Mouse (Mus musculus): ENCODE results near the gene Spp2. TPM values are rescaled to one million over a fixed set of nuclear protein-coding genes. Genes with fewer than 3 reads are reported as not detected.

Gene Spp2
- polyA plus RNA-seq, 1 experiment from 2014 or later: 0.37 TPM

DNA sequence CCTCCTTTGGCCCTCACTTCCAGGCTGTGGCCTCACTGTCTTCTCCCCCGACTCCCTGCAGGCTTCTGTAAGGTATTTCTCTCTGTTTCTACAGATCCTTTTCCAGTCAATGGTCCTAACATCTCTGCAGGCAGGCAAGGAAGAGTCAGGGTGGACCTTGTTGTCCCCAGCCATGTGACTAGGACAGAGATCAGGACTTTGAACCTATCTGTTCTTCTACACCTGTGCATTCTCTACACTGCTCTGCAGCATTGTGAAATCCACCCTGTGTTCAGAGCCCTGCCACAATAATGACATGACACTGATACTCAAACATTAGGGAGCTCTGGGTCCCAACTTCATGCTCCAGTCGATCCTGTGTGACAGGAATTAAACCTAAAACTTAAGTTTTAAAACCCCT is 12.2 kb downstream of the Spp2 start:
- no peaks in the 10 kb centered on the region for H3K9me3 ChIP-seq
- WGBS: 69% methylated on average over 2 of the region's 2 CpGs
- H3K36me3 ChIP-seq (replicated peaks): no peaks in the 10 kb centered on the region
- H3K27me3 ChIP-seq (replicated peaks; ENCODE audit: low read depth, poor library complexity, severe bottlenecking): no peaks in the 10 kb centered on the region
- H3K4me3 ChIP-seq: no peak overlapping the region
- H3K27ac ChIP-seq (replicated peaks): no peak overlapping the region
- H3K4me1 ChIP-seq: no peaks in the 10 kb centered on the region
- no peak for DNase-seq (ENCODE audit: low spot score)

DNA sequence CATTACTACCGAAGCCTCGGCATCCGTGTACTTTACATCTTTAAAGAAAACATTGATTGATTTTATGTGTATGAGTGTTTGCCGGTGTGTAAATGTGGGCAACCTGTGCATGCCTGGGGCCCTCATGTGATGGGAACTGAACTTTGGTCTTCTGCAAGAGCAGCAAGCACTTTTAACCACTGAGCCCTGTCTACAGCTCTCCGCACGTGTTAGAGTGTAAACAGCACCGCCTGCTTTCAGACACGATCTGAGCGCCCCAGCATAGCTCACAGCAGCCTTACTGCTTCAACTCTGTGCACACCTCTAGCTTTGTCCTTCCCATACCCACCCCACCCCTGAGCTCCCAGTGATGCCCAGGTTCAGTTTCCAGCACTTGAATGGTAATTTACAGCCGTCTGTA is 15.3 kb downstream of the Spp2 start:
- H3K27ac ChIP-seq (replicated peaks): no peak overlapping the region
- H3K9me3 ChIP-seq: no peaks in the 10 kb centered on the region
- no peak for DNase-seq (ENCODE audit: low spot score)
- H3K27me3 ChIP-seq (replicated peaks; ENCODE audit: low read depth, poor library complexity, severe bottlenecking): no peaks in the 10 kb centered on the region
- H3K36me3 ChIP-seq (replicated peaks): no peaks in the 10 kb centered on the region
- no peak overlapping the region for H3K4me3 ChIP-seq
- 89% methylated on average over 10 of the region's 10 CpGs for WGBS
- no peaks in the 10 kb centered on the region for H3K4me1 ChIP-seq

DNA sequence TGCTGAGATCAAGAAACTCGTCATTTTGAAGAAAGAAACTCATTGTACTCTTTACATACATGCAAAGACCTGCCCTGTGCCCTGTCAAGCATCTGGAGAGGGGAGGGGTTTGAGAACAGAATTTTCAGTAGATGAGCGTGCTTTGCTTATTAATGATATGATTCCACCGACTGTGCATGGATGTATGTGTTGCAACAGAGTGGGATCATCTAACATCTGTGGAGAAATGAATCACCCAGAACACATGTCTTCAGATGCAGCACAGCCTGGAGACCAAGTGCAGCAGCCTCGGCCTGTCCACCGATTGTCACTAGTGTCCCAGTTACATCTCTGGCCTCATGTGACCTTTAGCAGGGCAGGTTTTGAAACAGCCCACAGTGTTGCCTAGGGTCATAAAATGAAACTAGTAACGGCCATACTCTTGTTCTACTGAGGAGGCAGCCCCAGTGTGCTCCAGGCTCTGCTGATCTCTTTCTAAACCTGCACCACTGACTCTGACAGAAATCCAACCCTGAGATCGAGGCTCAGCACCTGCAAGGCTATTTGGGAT is 16.2 kb downstream of the Spp2 start:
- no peaks in the 10 kb centered on the region for H3K27me3 ChIP-seq (replicated peaks; ENCODE audit: low read depth, poor library complexity, severe bottlenecking)
- H3K27ac ChIP-seq (replicated peaks): no peak overlapping the region
- WGBS: 75% methylated on average over 7 of the region's 7 CpGs
- H3K4me1 ChIP-seq: 0 out of 2 replicates have a peak, but pooled peaks cover under 1% of the 10 kb centered on the region
- DNase-seq (ENCODE audit: low spot score): no peak
- H3K4me3 ChIP-seq: no peak overlapping the region
- H3K9me3 ChIP-seq: no peaks in the 10 kb centered on the region
- no peaks in the 10 kb centered on the region for H3K36me3 ChIP-seq (replicated peaks)

DNA sequence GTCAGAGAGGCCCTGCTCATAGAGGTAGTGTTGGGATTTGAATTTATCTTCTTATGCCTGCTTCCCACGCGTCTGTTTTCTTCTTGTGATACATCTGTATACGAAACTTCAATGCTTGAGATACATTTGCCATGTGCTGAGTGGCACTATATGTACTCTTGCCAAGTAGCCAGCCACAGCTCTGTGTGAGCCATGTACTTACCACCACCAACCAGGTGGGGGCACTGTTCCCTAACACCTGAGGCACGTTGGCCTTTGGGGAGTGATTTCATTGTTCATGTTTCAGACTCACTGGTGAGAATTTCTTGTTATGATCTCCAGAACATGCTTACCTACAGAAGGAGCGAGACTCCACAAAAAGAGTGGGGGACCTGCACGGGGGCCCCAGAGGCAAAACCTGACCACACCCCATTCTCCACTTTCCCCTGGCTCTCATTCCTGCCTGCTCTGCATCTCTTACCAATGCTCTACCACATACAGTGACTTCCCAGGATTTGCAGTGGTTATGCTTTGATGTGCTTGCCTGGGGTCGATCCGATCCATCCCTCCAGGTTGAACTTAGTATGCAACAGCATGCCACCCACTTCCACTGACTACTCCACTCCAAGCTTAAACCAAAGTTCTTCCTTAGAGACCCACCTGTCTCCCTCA is 18.0 kb downstream of the Spp2 start:
- Histone ChIP-seq H3K27ac (replicated peaks) (peak overlapping the region; percentile 52), H3K9me3 (no peaks in the 10 kb centered on the region), H3K4me3 (no peak overlapping the region), H3K27me3 (replicated peaks; ENCODE audit: low read depth, poor library complexity, severe bottlenecking) (no peaks in the 10 kb centered on the region), H3K36me3 (replicated peaks) (no peaks in the 10 kb centered on the region), H3K4me1 (peaks cover 19% of the 10 kb centered on the region)
- DNase-seq (ENCODE audit: low spot score): peak; percentile 86
- 25% methylated on average over 8 of the region's 8 CpGs for WGBS

DNA sequence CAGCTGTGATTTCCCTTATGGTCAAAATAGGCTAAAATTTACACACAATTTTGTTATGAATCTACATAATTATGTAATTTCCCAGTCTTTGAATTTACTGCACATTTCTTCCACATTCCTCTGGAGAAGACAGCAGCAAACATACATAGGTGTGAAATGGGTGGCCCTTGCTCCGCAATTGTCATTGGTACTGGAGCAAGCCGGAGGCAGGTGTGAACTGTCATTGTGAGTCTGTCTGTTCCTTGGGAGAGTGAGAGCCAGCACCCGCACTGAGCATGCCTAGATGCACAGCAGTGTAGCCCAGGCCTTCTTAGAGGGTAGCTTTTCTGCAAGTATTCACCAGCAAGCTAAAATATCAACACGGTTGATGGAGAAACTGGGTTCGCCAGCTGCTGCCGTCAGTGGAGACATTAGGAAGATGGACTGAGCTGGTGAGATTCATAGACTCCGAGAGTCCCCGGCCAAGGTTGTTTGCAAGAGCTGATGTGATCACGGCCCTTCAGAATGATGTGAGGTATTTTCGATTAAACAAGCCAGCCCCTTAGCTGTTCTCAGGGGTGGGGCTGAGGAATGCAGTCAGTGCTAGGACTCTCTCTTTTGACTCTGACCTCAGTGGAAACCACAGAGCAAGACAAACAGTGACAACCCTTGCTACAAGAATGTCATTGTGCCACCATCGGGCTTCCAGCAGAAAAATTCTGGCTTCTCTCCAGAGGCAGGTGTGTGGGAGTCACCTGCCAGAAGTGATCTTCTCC is 21.4 kb downstream of the Spp2 start:
- Histone ChIP-seq H3K9me3 (no peaks in the 10 kb centered on the region), H3K27me3 (replicated peaks; ENCODE audit: low read depth, poor library complexity, severe bottlenecking) (no peaks in the 10 kb centered on the region), H3K27ac (replicated peaks) (no peak overlapping the region), H3K4me1 (peaks cover 24% of the 10 kb centered on the region), H3K36me3 (replicated peaks) (no peaks in the 10 kb centered on the region), H3K4me3 (no peak overlapping the region)
- DNase-seq (ENCODE audit: low spot score): no peak
- WGBS: 85% methylated on average over 11 of the region's 11 CpGs

DNA sequence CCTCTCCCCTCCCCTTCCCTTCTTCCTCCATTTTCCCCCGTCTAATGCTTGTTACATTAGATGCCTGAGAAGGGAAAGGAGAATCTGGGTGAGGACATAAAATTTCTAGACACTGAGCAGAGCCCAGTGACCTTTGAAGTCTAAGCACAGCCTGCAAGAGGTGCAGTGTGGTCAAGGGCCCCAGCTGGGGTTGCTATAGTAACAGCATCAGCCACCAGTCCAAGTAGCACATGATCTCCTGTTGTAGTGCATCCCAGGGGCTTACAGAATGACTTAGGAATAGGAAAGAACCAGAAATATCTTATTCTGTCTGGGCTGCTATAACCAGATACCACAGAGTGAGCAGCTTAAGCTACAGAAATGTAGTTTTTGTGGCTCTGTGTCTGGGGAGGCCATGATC is 22.7 kb downstream of the Spp2 start:
- Histone ChIP-seq H3K27ac (replicated peaks) (no peak overlapping the region), H3K9me3 (no peaks in the 10 kb centered on the region), H3K27me3 (replicated peaks; ENCODE audit: low read depth, poor library complexity, severe bottlenecking) (no peaks in the 10 kb centered on the region), H3K36me3 (replicated peaks) (no peaks in the 10 kb centered on the region), H3K4me1 (peaks cover 24% of the 10 kb centered on the region), H3K4me3 (no peak overlapping the region)
- peak; percentile 14 for DNase-seq (ENCODE audit: low spot score)
- WGBS: 63% methylated on average over 1 of the region's 1 CpGs

DNA sequence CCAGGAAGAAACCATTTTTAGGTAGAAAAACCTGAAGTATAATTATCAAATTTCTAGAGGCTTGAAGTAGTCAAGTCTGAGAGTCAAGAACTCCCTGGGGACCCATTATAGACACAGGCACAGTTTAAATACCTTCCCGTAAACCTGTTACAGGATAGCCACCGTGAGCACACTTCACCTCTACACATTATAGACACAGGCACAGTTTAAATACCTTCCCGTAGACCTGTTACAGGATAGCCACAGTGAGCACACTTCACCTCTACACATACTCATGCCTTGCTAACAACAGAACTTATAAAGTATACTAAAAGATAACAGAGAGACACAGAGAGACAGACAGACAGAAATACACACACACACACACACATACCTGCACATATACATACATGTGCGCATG is 24.5 kb downstream of the Spp2 start:
- Histone ChIP-seq H3K4me1 (peaks cover 24% of the 10 kb centered on the region), H3K36me3 (replicated peaks) (no peaks in the 10 kb centered on the region), H3K9me3 (no peaks in the 10 kb centered on the region), H3K27me3 (replicated peaks; ENCODE audit: low read depth, poor library complexity, severe bottlenecking) (no peaks in the 10 kb centered on the region), H3K27ac (replicated peaks) (no peak overlapping the region), H3K4me3 (no peak overlapping the region)
- 77% methylated on average over 4 of the region's 4 CpGs for WGBS
- no peak for DNase-seq (ENCODE audit: low spot score)

DNA sequence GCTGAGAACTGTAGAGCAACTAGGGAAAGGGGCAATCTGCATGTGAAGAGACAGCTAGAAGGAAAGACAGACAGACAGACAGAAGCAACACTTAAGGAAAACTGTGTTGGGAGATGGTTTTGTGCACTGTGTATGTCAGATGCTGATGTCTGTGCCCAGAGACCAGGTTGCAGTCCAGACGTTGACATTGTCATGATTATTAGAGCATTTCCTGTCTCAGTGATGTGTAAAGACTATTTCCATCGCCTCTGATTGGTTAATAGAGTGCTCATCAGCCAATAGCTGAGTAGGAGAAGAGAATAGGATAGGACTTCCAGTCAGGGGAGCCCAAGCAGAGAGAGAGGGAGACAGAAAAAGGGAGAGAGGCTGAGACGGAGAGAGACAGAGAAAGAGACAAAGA is 25.8 kb downstream of the Spp2 start:
- DNase-seq (ENCODE audit: low spot score): no peak
- no peaks in the 10 kb centered on the region for H3K9me3 ChIP-seq
- WGBS: 53% methylated on average over 3 of the region's 3 CpGs
- peaks cover 24% of the 10 kb centered on the region for H3K4me1 ChIP-seq
- no peak overlapping the region for H3K4me3 ChIP-seq
- no peak overlapping the region for H3K27ac ChIP-seq (replicated peaks)
- H3K36me3 ChIP-seq (replicated peaks): no peaks in the 10 kb centered on the region
- H3K27me3 ChIP-seq (replicated peaks; ENCODE audit: low read depth, poor library complexity, severe bottlenecking): no peaks in the 10 kb centered on the region

DNA sequence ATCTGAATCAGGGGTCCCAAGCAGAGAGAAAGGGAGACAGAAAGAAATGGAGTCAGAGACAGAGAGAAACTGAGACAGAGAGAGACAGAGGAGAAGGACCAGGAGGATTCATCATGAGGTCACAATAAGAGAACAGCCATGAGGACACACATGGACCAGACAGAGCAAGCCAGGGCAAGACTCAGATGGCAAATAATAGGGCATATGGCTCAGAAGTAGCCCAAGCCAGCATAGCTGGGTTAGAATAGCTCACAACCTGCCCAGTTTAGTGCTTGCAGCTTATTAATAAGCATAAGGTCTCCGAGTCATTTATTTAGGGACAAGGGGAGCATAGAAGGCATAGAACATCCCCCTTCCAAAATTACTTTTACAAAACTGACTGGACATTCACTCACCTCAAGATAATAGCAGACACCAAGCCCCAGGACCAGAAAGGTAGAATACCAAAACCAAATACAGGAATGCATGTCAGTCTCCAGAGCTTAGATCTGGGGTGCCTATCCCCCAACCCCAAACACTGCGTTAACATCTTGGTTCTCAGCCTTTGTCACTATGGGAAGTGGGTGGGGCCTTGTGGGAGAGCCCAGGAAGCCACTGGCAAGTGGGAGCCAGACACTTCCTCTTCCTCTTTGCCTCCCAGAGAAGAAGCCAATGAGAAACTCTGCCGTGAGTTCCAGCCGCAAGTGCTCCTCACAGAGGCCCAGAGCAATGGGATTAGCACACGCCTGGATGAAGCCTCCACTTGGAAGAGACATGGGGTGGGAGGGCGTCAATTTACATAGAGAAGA is 26.5 kb downstream of the Spp2 start:
- 74% methylated on average over 6 of the region's 6 CpGs for WGBS
- no peaks in the 10 kb centered on the region for H3K36me3 ChIP-seq (replicated peaks)

DNA sequence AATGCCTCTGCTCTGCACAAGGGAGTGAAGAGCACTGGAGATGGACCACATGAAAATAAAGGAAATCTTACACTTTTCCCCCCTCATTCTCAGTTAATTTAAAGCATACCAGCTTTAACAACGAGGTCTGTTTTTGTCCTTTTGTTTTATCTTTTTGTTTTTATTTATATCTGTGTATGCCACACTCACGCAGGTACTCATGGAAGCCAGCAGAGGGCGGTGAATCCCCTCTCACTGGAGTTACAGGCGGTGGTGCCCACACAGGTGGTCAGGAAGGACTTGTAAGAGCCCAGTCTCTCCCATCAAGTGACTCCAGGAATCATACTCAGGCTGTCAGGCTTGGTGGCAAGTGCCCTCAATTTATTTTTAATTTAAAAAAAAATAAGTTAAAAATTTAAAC is 27.3 kb downstream of the Spp2 start:
- Histone ChIP-seq H3K27me3 (replicated peaks; ENCODE audit: low read depth, poor library complexity, severe bottlenecking) (no peaks in the 10 kb centered on the region), H3K9me3 (no peaks in the 10 kb centered on the region), H3K27ac (replicated peaks) (no peak overlapping the region), H3K4me3 (no peak overlapping the region), H3K4me1 (peaks cover 12% of the 10 kb centered on the region), H3K36me3 (replicated peaks) (no peaks in the 10 kb centered on the region)
- DNase-seq (ENCODE audit: low spot score): peak; percentile 19
- WGBS: 66% methylated on average over 4 of the region's 4 CpGs

More for the DNA sequence above, 26.5 kb downstream of the Spp2 start:
- H3K4me3 ChIP-seq: no peak overlapping the region
- no peaks in the 10 kb centered on the region for H3K27me3 ChIP-seq (replicated peaks; ENCODE audit: low read depth, poor library complexity, severe bottlenecking)
- DNase-seq (ENCODE audit: low spot score): no peak
- H3K4me1 ChIP-seq: peaks cover 19% of the 10 kb centered on the region
- no peak overlapping the region for H3K27ac ChIP-seq (replicated peaks)
- no peaks in the 10 kb centered on the region for H3K9me3 ChIP-seq

DNA sequence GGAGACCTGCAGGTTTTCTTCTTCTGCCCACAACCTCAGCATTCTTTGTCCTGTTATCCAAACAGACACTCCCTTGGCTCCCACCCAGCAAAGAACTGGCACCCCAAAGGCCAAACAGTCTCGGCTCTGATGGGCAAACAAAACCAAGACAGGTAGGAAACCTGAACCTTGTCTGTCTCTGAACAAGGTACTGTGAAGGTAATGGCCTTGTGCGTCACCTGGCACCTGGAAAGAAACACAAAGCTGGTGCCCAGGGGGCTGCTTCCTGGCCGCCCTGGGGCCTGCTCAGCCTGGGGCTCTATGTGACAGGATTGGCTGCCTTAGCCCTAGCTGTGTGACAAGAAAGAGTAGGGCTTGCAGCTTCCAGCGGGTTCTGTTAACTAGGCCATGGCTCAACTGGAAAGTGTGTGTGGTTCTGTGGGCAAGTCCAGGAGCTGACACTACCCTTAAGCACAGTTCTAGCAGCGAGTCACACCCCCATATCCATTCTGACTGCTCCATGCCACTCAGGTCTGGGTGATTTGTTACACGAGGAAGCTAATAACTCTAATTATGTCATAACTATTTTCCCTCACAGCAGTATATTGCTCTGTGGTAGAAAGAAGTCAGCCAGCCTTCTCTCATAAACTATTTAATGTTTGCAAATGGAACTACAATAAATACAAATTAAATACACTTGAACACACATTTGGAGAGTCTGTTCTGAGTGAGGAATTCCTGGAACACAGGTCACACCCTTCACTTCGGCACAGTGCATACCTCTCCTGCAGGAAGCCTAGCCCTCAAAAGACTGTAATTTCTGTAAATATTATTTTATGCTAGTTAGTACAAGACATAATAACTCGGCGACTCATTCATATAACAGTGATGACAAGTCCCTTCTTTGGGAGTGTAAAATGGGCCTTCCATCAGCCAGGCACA is 30.7 kb downstream of the Spp2 start:
- Histone ChIP-seq H3K36me3 (replicated peaks) (no peaks in the 10 kb centered on the region), H3K27ac (replicated peaks) (no peak overlapping the region), H3K9me3 (no peaks in the 10 kb centered on the region), H3K27me3 (replicated peaks; ENCODE audit: low read depth, poor library complexity, severe bottlenecking) (no peaks in the 10 kb centered on the region), H3K4me3 (no peak overlapping the region), H3K4me1 (0 out of 2 replicates have a peak, but pooled peaks cover 4% of the 10 kb centered on the region)
- WGBS: 80% methylated on average over 9 of the region's 9 CpGs
- no peak for DNase-seq (ENCODE audit: low spot score)

DNA sequence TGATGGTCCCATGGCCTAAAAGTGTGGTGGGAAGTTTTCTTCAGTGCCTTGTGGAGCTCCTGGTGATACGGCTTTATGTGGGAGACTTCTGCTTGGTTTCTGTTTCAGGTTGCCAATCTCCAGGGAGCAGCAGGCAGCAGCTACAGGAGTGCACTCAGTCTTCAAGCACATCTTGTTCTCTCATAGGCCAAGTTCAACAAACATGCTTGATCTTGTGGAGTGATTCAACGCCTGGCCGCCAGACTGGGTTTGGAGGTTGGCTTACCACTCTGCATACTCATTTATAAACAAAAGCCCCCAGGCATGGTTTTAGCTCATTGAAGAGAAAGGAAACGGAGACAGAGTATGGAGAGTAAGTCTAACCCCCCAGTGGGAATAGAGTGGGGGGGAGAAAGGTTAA is 36.6 kb downstream of the Spp2 start:
- no peak for DNase-seq (ENCODE audit: low spot score)
- WGBS: 58% methylated on average over 4 of the region's 4 CpGs
- Histone ChIP-seq H3K27ac (replicated peaks) (no peak overlapping the region), H3K4me1 (peaks cover 16% of the 10 kb centered on the region), H3K4me3 (no peak overlapping the region), H3K9me3 (no peaks in the 10 kb centered on the region), H3K36me3 (replicated peaks) (no peaks in the 10 kb centered on the region), H3K27me3 (replicated peaks; ENCODE audit: low read depth, poor library complexity, severe bottlenecking) (no peaks in the 10 kb centered on the region)

All from embryonic facial prominence, embryonic 10.5 days (tissue).